Mouse (Mus musculus) cerebellum, adult 2 months (tissue): Measurements from ENCODE around the gene Ubac2.

Experiments used
- CTCF ChIP-seq: fragments of 200-500 bp; IDR thresholded peaks from 2 replicates; pipeline ENCODE4 v1.5.1; 2011; ENCODE audit warnings: low read depth, mild to moderate bottlenecking, control low read depth, low read length, moderate library complexity, borderline replicate concordance; ENCODE audit not compliant: insufficient read depth
- POLR2A ChIP-seq: fragments of 200-500 bp; IDR thresholded peaks from 2 replicates; pipeline ENCODE4 v1.6.1; 2011; ENCODE audit warnings: low read length, control low read depth, borderline replicate concordance; ENCODE audit not compliant: insufficient read depth

DNA sequence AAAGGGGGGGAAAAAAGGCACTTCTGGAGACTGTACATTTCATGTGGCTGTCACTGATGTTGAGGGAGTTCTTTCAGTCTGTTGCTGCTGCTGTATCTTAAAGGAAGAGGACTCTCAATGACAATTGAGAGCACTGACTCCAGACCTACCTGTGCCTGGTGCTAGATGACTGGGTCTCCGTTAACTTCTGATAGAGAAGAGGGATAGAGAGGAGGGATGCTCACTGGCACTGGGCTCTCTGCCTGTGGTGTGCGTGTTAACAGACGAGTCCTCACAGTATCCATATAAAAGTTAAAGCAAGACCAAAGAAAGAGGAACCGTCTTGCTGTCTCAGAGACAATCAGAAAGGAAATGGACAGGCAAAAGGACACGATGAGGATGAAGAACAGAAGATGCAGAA lies 77.9 kb downstream of the Ubac2 start:
- TF ChIP-seq CTCF (no peak), POLR2A (no peak)
